Mouse (Mus musculus): ENCODE data around the gene Sf3b2. TPM values are rescaled to one million over a fixed set of nuclear protein-coding genes. Genes with fewer than 3 reads are reported as not detected.
"Not testable (repeated sequence)": the region's sequence is repeated elsewhere in the genome, so short reads cannot be mapped to it uniquely, and the experiment has no call there.

Gene Sf3b2
- total RNA-seq, 2 experiments from 2014 or later, result 66.5 to 78.9 TPM

DNA sequence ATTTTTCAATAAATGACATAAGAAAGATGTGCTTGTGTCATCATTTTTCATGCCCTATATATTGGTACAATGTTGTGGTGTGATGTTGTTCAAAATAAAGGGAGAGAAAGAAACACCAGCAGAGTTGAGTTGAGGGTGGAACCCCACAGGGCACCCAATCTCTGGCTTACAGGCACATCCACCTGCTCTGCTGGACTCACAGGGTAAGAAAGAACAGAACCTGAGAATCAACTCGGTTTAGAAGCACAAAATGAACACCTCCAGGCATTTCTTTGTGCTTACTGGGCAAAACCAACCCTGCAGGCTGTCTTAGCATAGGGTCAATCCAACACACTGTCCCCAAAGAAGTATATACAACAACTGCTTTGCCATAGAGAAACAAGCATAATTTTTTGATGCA is 23.8 kb downstream of the Sf3b2 start:
- intact Hi-C loops (cut with DNase I), result loop anchor here (5.0 kb wide), 1 partner anchor 74 kb away; no protein-coding TSS in a partner anchor
- no peak for DNase-seq
- peak overlapping the region; percentile 99 for H3K4me3 ChIP-seq
- H3K27ac ChIP-seq, result no peak overlapping the region
- TF ChIP-seq CTCF (IDR thresholded peaks at IDR 0.05), result no peak

- DNase-seq, result no peak
- intact Hi-C loops (cut with DNase I), result no loop called here
- Histone ChIP-seq H3K4me3 (no peak overlapping the region), H3K27ac (no peak overlapping the region)
- TF ChIP-seq CTCF (IDR thresholded peaks at IDR 0.05), result no peak
These were observed 25.9 kb downstream of the Sf3b2 start for GRCm38 (mm10) chr19:5269392-5269791.

GRCm38 (mm10) chr19:5268875-5269274 is 26.4 kb downstream of the Sf3b2 start:
- Histone ChIP-seq H3K4me3 (no peak overlapping the region), H3K27ac (no peak overlapping the region)
- TF ChIP-seq CTCF (IDR thresholded peaks at IDR 0.05), result no peak
- intact Hi-C loops (cut with DNase I), result no loop called here
- DNase-seq, result no peak

DNA sequence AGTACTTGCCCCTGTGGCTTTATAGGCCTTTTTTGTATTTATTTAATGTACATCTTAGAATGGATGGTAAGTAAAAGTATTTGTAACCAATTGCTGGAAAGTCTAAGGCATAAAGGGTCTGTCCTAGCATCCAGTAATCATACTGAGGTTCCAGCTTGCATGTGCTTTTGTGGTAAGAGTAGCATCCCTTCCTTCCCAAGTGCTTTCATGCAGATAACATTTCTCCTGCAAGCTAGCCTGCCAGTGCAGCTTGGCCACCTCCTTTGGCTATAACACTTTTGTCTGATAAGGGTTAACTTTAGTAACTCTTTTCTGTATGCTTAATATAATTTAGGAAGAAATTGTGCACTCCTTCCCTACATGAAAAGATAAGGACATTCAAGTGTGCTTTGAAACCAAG is 27.2 kb downstream of the Sf3b2 start:
- no peak for TF ChIP-seq CTCF (IDR thresholded peaks at IDR 0.05)
- H3K4me3 ChIP-seq, result no peak overlapping the region
- DNase-seq, result no peak
- intact Hi-C loops (cut with DNase I), result no loop called here
- H3K27ac ChIP-seq, result no peak overlapping the region

- DNase-seq, result no peak
- Histone ChIP-seq H3K27ac (no peak overlapping the region), H3K4me3 (no peak overlapping the region)
- TF ChIP-seq CTCF (IDR thresholded peaks at IDR 0.05), result no peak
- intact Hi-C loops (cut with DNase I), result no loop called here
These were observed 28.2 kb downstream of the Sf3b2 start for GRCm38 (mm10) chr19:5267015-5267414.

GRCm38 (mm10) chr19:5257140-5257539 is 38.1 kb downstream of the Sf3b2 start:
- no peak for DNase-seq
- H3K27ac ChIP-seq, result no peak overlapping the region
- no peak for TF ChIP-seq CTCF (IDR thresholded peaks at IDR 0.05)
- intact Hi-C loops (cut with DNase I), result no loop called here
- H3K4me3 ChIP-seq, result no peak overlapping the region

DNA sequence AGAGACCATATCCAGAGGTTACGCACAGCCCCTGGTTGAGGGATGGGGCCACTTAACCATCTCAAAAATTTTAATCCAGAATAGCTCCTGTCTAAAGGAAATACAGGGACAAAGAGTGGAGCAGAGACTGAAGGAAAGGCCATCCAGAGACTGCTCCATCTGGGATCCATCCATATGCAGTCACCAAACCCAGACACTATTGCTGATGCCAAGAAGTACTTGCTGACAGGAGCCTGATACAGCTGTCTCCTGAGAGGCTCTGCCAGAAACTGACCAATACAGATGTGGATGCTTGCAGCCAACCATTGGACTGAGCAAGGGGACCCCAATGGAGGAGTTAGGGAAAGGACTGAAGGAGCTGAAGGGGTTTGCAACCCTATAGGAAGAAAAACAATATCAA is 58.3 kb downstream of the Sf3b2 start:
- H3K4me3 ChIP-seq, H3K27ac ChIP-seq, DNase-seq: not testable (repeated sequence)
- intact Hi-C loops (cut with DNase I), result loop anchor here (1.0 kb wide), 1 partner anchor 15 kb away; no protein-coding TSS in a partner anchor

DNA sequence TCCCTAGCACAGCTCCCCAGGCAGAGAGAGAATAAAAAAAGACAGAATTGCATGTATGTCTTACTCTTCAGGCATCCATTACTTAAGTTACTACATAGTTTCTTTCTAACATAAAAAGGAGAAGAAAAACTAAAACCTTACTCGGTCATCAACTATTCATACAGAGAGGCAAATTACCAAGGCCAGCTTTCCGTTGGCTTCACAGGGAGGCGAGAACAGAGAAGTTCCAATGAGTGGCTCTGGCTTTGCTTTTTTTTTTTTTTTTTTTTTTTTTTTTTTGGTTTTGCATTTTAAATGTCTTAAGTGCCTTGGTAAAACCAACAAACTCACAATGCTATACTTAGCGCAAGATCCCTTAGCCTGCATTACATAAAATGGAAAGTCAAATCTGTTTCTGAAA is 62.6 kb downstream of the Sf3b2 start:
- TF ChIP-seq CTCF (IDR thresholded peaks at IDR 0.05), result no peak
- intact Hi-C loops (cut with DNase I), result no loop called here
- Histone ChIP-seq H3K4me3 (no peak overlapping the region), H3K27ac (no peak overlapping the region)
- no peak for DNase-seq

GRCm38 (mm10) chr19:5230110-5230509 is 65.1 kb downstream of the Sf3b2 start:
- intact Hi-C loops (cut with DNase I), result no loop called here
- Histone ChIP-seq H3K4me3 (no peak overlapping the region), H3K27ac (no peak overlapping the region)
- TF ChIP-seq CTCF (IDR thresholded peaks at IDR 0.05), result no peak
- no peak for DNase-seq

DNA sequence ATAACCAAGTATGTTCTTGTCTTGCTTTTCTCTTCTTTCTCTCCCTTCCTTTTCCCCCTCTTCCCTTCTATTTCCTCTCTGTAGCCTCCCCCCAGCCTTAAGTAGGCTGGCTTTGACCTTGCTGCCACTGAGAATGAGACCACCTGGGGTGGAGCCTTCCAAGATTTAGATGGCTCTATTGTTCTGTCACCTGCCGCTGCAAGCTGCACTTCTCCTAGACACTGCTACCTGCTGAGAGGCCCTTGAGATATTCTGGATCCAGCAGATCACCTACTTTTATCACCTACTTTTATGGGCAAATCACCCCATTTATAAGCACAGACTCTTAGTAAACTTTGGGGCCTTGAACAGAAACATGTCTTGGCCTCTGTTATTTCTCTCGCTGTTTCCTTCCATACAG is 70.6 kb downstream of the Sf3b2 start:
- Histone ChIP-seq H3K4me3 (no peak overlapping the region), H3K27ac (no peak overlapping the region)
- no peak for DNase-seq
- intact Hi-C loops (cut with DNase I), result no loop called here
- TF ChIP-seq CTCF (IDR thresholded peaks at IDR 0.05), result no peak

DNA sequence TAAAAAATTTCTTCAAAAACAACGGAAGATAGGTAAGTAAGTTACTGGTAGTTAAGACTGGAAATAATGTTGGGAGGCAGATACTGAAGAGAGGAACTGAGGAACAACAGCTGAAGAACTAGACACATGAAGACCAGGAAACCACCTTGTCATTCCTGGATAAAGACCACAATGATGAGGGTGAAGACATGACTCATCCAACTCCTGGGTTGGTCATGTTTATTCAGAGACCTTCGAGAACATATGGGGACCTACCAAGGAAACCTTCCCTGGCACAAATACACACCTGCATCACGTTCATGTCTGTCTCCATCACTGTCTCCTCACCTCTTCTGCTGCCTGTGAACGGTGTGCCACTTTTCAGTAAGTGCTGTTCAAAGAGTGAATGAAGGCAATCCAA is 71.2 kb downstream of the Sf3b2 start:
- Histone ChIP-seq H3K4me3 (no peak overlapping the region), H3K27ac (no peak overlapping the region)
- TF ChIP-seq CTCF (IDR thresholded peaks at IDR 0.05), result no peak
- intact Hi-C loops (cut with DNase I), result no loop called here
- no peak for DNase-seq

Other genes with a start within 250 kb of the Sf3b2 start
- 1 to 10 TPM in 1 of 2 experiments, under 1 TPM in 1; 0.99 to 1.3 TPM for gene Rin1, start 245.0 kb downstream of the Sf3b2 start, total RNA-seq (2021)
- gene Cd248, start 227.4 kb downstream of the Sf3b2 start, total RNA-seq (2021), result 10 to 100 TPM in 1 of 2 experiments, 1 to 10 TPM in 1; 9.5 to 15.1 TPM
- not detected for gene Tmem151a, start 209.9 kb downstream of the Sf3b2 start, total RNA-seq (2021)
- gene Yif1a, start 206.9 kb downstream of the Sf3b2 start, total RNA-seq (2021), result 10 to 100 TPM; 41.2 to 53.8 TPM
- under 1 TPM in 1 of 2 experiments, not detected in 1; 0.17 TPM for gene Cnih2, start 196.9 kb downstream of the Sf3b2 start, total RNA-seq (2021)
- 100 to 1,000 TPM; 112 to 128 TPM for gene Rab1b, start 188.4 kb downstream of the Sf3b2 start, total RNA-seq (2021)
- 10 to 100 TPM; 54.7 to 56.9 TPM for gene Klc2, start 176.9 kb downstream of the Sf3b2 start, total RNA-seq (2021)
- 1 to 10 TPM; 5.2 to 8.5 TPM for gene Pacs1, start 22.3 kb downstream of the Sf3b2 start, total RNA-seq (2021)
- under 1 TPM in 1 of 2 experiments, not detected in 1; 0.11 TPM for gene Gal3st3, start 2.9 kb upstream of the Sf3b2 start, total RNA-seq (2021)
- not detected for gene Catsper1, start 40.3 kb upstream of the Sf3b2 start, total RNA-seq (2021)
- gene Cst6, start 54.1 kb upstream of the Sf3b2 start, total RNA-seq (2021), result 10 to 100 TPM; 27.5 to 44.2 TPM
- gene Eif1ad, start 71.3 kb upstream of the Sf3b2 start, total RNA-seq (2021), result 10 to 100 TPM; 15.7 to 17.9 TPM
- gene Banf1, start 71.7 kb upstream of the Sf3b2 start, total RNA-seq (2021), result 100 to 1,000 TPM; 122 to 144 TPM
- gene Sart1, start 93.2 kb upstream of the Sf3b2 start, total RNA-seq (2021), result 10 to 100 TPM; 40.1 to 50.3 TPM
- 1 to 10 TPM; 1.3 to 2.7 TPM for gene Tsga10ip, start 107.1 kb upstream of the Sf3b2 start, total RNA-seq (2021)
- 100 to 1,000 TPM; 503 to 688 TPM for gene Drap1, start 129.5 kb upstream of the Sf3b2 start, total RNA-seq (2021)
- 10 to 100 TPM; 34.0 to 38.0 TPM for gene AI837181, start 129.7 kb upstream of the Sf3b2 start, total RNA-seq (2021)
- gene Fosl1, start 152.1 kb upstream of the Sf3b2 start, total RNA-seq (2021), result not detected
- gene Ccdc85b, start 162.4 kb upstream of the Sf3b2 start, total RNA-seq (2021), result 1 to 10 TPM; 3.9 to 7.2 TPM
- gene Fibp, start 165.2 kb upstream of the Sf3b2 start, total RNA-seq (2021), result 10 to 100 TPM; 33.9 to 35.8 TPM
- not detected for gene Ctsw, start 173.1 kb upstream of the Sf3b2 start, total RNA-seq (2021)
- gene Efemp2, start 178.5 kb upstream of the Sf3b2 start, total RNA-seq (2021), result 1 to 10 TPM; 3.4 to 6.6 TPM
- gene Mus81, start 192.9 kb upstream of the Sf3b2 start, total RNA-seq (2021), result 10 to 100 TPM; 20.1 to 23.3 TPM
- gene Cfl1, start 195.0 kb upstream of the Sf3b2 start, total RNA-seq (2021), result 10 to 100 TPM; 52.8 to 72.0 TPM
- 1 to 10 TPM in 1 of 2 experiments, under 1 TPM in 1; 0.92 to 1.6 TPM for gene 1700020D05Rik, start 208.3 kb upstream of the Sf3b2 start, total RNA-seq (2021)
- 1 to 10 TPM; 5.8 to 8.0 TPM for gene Snx32, start 215.1 kb upstream of the Sf3b2 start, total RNA-seq (2021)

All from gastrocnemius, adult 2 months (tissue).